Mouse (Mus musculus) liver, adult 2 months (tissue): ENCODE measurements around the gene Rps27. TPM values are rescaled to one million over a fixed set of nuclear protein-coding genes. Genes with fewer than 3 reads are reported as not detected.

Experiments used
- DNase-seq: peaks from one replicate; pipeline ENCODE4 v3.0.0-alpha.2; 2011; ENCODE audit warnings: low read depth, low spot score; ENCODE audit errors: extremely low read depth
- H3K27ac ChIP-seq: fragments of 200-500 bp; replicated peaks from 2 replicates; pipeline ENCODE4 v1.5.1; 2012; ENCODE audit warnings: low read depth, mild to moderate bottlenecking, control low read depth, inconsistent platforms, low read length; ENCODE audit not compliant: insufficient read depth
- H3K27me3 ChIP-seq: fragments of 200-500 bp; 2 replicates; pipeline ENCODE4 v1.6.1; 2012; ENCODE audit warnings: mild to moderate bottlenecking, moderate library complexity, low read length, inconsistent platforms; ENCODE audit not compliant: control insufficient read depth, insufficient read depth
- H3K36me3 ChIP-seq: fragments of 200-500 bp; 2 replicates; pipeline ENCODE4 v1.6.1; 2012; ENCODE audit warnings: low read length, inconsistent platforms; ENCODE audit not compliant: control insufficient read depth, insufficient read depth
- H3K4me1 ChIP-seq: fragments of 200-500 bp; 2 replicates; pipeline ENCODE4 v1.6.1; 2011; ENCODE audit warnings: low read length; ENCODE audit not compliant: control insufficient read depth, insufficient read depth
- H3K4me3 ChIP-seq: fragments of 200-500 bp; 2 replicates; pipeline ENCODE4 v1.5.1; 2011; ENCODE audit warnings: low read depth, mild to moderate bottlenecking, control low read depth, low read length, moderate library complexity; ENCODE audit not compliant: insufficient read depth
- H3K79me2 ChIP-seq: fragments of 200-500 bp; 2 replicates; pipeline ENCODE4 v1.6.1; 2012; ENCODE audit warnings: inconsistent platforms, mild to moderate bottlenecking, low read length, moderate library complexity; ENCODE audit not compliant: control insufficient read depth, insufficient read depth
- H3K9ac ChIP-seq: fragments of 200-500 bp; 2 replicates; pipeline ENCODE4 v1.6.1; 2012; ENCODE audit warnings: low read depth, mild to moderate bottlenecking, control low read depth, inconsistent platforms, low read length
- CTCF ChIP-seq: fragments of 200-500 bp; IDR thresholded peaks from 2 replicates; pipeline ENCODE4 v1.5.1; 2011; ENCODE audit warnings: low read depth, low read length, control low read depth
- POLR2A ChIP-seq: fragments of 200-500 bp; IDR thresholded peaks from 2 replicates; pipeline ENCODE4 v1.6.1; 2011; ENCODE audit warnings: low read length, control low read depth; ENCODE audit not compliant: insufficient read depth; ENCODE audit errors: extremely low read depth
- WGBS: fragments of 180-500 bp; shearing (Covaris S2); methylation state at CpG from one replicate; pipeline ENCODE4 v1.1.7; 2018; 5-methylcytosine and 5-hydroxymethylcytosine counted together
- polyA plus RNA-seq: library from polyadenylated mRNA; depleted of rRNA; stranded (reverse); fragments of >200 nt; gene quantifications from 2 replicates; pipeline ENCODE4 v1.2.3, GENCODE M21; 2012
- total RNA-seq: library from RNA; depleted of rRNA; stranded (reverse); fragments of >200 nt; gene quantifications from 2 replicates; pipeline ENCODE4 v1.2.3, GENCODE M21; 2014

Rps27 gene
- total and polyA plus RNA-seq, 2 experiments: 226 to 904 TPM

GRCm38 (mm10) chr3:90215825-90216380 lies 2.5 kb upstream of the Rps27 start:
- Histone ChIP-seq H3K27ac (no peak overlapping the region), H3K4me3 (no peak overlapping the region), H3K4me1 (peaks cover 13% of the 10 kb centered on the region), H3K36me3 (peaks cover 15% of the 10 kb centered on the region), H3K27me3 (no peaks in the 10 kb centered on the region), H3K9ac (no peak overlapping the region), H3K79me2 (peaks cover 9% of the 10 kb centered on the region; the same call in 1 of the 2 replicates)
- no peak for TF ChIP-seq POLR2A
- no peak for TF ChIP-seq CTCF
- WGBS: 50% methylated on average over 1 of the region's 1 CpGs
- DNase-seq: no peak

GRCm38 (mm10) chr3:90213956-90214684 lies 669 bp upstream of the Rps27 start:
- peaks cover 9% of the 10 kb centered on the region; the same call in 1 of the 2 replicates for H3K79me2 ChIP-seq
- peaks cover 30% of the 10 kb centered on the region for H3K36me3 ChIP-seq
- peak overlapping the region; percentile 30; the same call in 1 of the 2 replicates for H3K27ac ChIP-seq
- WGBS: 17% methylated on average over 12 of the region's 12 CpGs
- peak overlapping the region; percentile 14; the same call in 1 of the 2 replicates for H3K9ac ChIP-seq
- no peak for TF ChIP-seq POLR2A
- peaks cover 11% of the 10 kb centered on the region for H3K4me1 ChIP-seq
- DNase-seq: peak; percentile 51
- no peaks in the 10 kb centered on the region for H3K27me3 ChIP-seq
- peak overlapping the region; percentile 43 for H3K4me3 ChIP-seq

- H3K4me3 ChIP-seq: peak overlapping the region; percentile 98
- DNase-seq: no peak
- peaks cover 43% of the 10 kb centered on the region for H3K36me3 ChIP-seq
- H3K79me2 ChIP-seq: peaks cover 9% of the 10 kb centered on the region; the same call in 1 of the 2 replicates
- peaks cover 11% of the 10 kb centered on the region for H3K4me1 ChIP-seq
- 3% methylated on average over 5 of the region's 5 CpGs for WGBS
- H3K27ac ChIP-seq: no peak overlapping the region; the same call in 1 of the 2 replicates
- TF ChIP-seq CTCF (no peak), POLR2A (no peak)
- H3K27me3 ChIP-seq: no peaks in the 10 kb centered on the region
- peak overlapping the region; percentile 98 for H3K9ac ChIP-seq
These were observed 728 bp downstream of the Rps27 start for GRCm38 (mm10) chr3:90212723-90213122.

GRCm38 (mm10) chr3:90211475-90212398 lies 1.7 kb downstream of the Rps27 start:
- peak overlapping the region; percentile 51 for H3K9ac ChIP-seq
- H3K27ac ChIP-seq: 0 out of 2 replicates have a peak overlapping the region, but pooled peaks have one; percentile 22

GRCm38 (mm10) chr3:90209908-90210566 lies 3.4 kb downstream of the Rps27 start:
- DNase-seq: no peak
- H3K27me3 ChIP-seq: no peaks in the 10 kb centered on the region
- H3K27ac ChIP-seq: no peak overlapping the region
- peaks cover 9% of the 10 kb centered on the region; the same call in 1 of the 2 replicates for H3K79me2 ChIP-seq
- H3K4me3 ChIP-seq: no peak overlapping the region
- no peak overlapping the region for H3K9ac ChIP-seq
- H3K4me1 ChIP-seq: peaks cover 11% of the 10 kb centered on the region
- peaks cover 43% of the 10 kb centered on the region for H3K36me3 ChIP-seq
- TF ChIP-seq CTCF: no peak
- no peak for TF ChIP-seq POLR2A
- WGBS: 96% methylated on average over 5 of the region's 5 CpGs

More at GRCm38 (mm10) chr3:90211475-90212398, 1.7 kb downstream of the Rps27 start:
- peaks cover 11% of the 10 kb centered on the region for H3K4me1 ChIP-seq
- TF ChIP-seq CTCF (no peak), POLR2A (no peak)
- peaks cover 43% of the 10 kb centered on the region for H3K36me3 ChIP-seq
- DNase-seq: peak; percentile 45
- 37% methylated on average over 13 of the region's 13 CpGs for WGBS
- H3K27me3 ChIP-seq: no peaks in the 10 kb centered on the region
- H3K4me3 ChIP-seq: peak overlapping the region; percentile 3
- peaks cover 9% of the 10 kb centered on the region; the same call in 1 of the 2 replicates for H3K79me2 ChIP-seq
